Mouse (Mus musculus) CH12.LX (cell line): ENCODE results near the gene Olfr457. TPM values are rescaled to one million over a fixed set of nuclear protein-coding genes. Genes with fewer than 3 reads are reported as not detected.

Experiments used
- DNase-seq: peaks from one replicate; pipeline ENCODE4 v3.0.0-alpha.2; 2013; ENCODE audit errors: extremely low read depth
- H3K27ac ChIP-seq: 2 replicates; pipeline ENCODE4 v1.5.1; 2012; ENCODE audit warnings: low read depth, mild to moderate bottlenecking, control low read depth, moderate library complexity; ENCODE audit not compliant: insufficient read depth
- H3K27me3 ChIP-seq: replicated peaks from 2 replicates; pipeline ENCODE3; 2012; ENCODE audit warnings: inconsistent platforms
- H3K36me3 ChIP-seq, 2 experiments: replicated peaks in 1 of 2; 2 replicates each; pipeline versions ENCODE3 to v1.6.1; 2012; ENCODE audit warnings: inconsistent platforms in 1 of 2, low read length in 1 of 2, mild to moderate bottlenecking in 1 of 2, mixed read lengths in 1 of 2, moderate library complexity in 1 of 2; ENCODE audit not compliant: control insufficient read depth in 1 of 2, insufficient read depth in 1 of 2
- H3K4me1 ChIP-seq, 2 experiments: 2 replicates each; pipeline ENCODE4 v1.6.1; 2012; ENCODE audit warnings: inconsistent platforms in 1 of 2, moderate library complexity in 1 of 2; ENCODE audit not compliant: insufficient read depth in 2 of 2, control insufficient read depth in 1 of 2
- H3K4me2 ChIP-seq: 2 replicates; pipeline ENCODE4 v1.6.1; 2012; ENCODE audit warnings: low read depth, mild to moderate bottlenecking, control low read depth; ENCODE audit not compliant: poor library complexity, insufficient read depth, severe bottlenecking
- H3K4me3 ChIP-seq, 3 experiments: fragments of 150-350 bp in 1 of 3; sonication (generic) in 1 of 3; replicated peaks in 1 of 3; 2 replicates each; pipeline versions ENCODE3 to v1.5.1; 2011 to 2012; ENCODE audit warnings: low read depth in 2 of 3, low read length in 2 of 3, mild to moderate bottlenecking in 2 of 3, moderate library complexity in 2 of 3, control low read depth in 1 of 3, improper control_type of control experiment in 1 of 3, inconsistent platforms in 1 of 3, mixed read lengths in 1 of 3; ENCODE audit not compliant: poor library complexity in 1 of 3
- H3K79me2 ChIP-seq: replicated peaks from 2 replicates; pipeline ENCODE4 v1.6.1; 2012; ENCODE audit warnings: mild to moderate bottlenecking, moderate library complexity; ENCODE audit not compliant: control insufficient read depth, poor library complexity, insufficient read depth, severe bottlenecking; ENCODE audit errors: extremely low read depth
- H3K9ac ChIP-seq: 2 replicates; pipeline ENCODE4 v1.6.1; 2012; ENCODE audit warnings: low read depth, mild to moderate bottlenecking, control low read depth, moderate library complexity; ENCODE audit not compliant: insufficient read depth
- H3K9me3 ChIP-seq: replicated peaks from 2 replicates; pipeline ENCODE3; 2012; ENCODE audit warnings: low read length, inconsistent platforms, mixed read lengths
- BHLHE40 ChIP-seq: IDR thresholded peaks from 2 replicates; pipeline ENCODE4 v1.6.1; 2011; ENCODE audit warnings: mild to moderate bottlenecking, low read depth, low read length, improper control_type of control experiment
- CHD2 ChIP-seq: IDR thresholded peaks from 2 replicates; pipeline ENCODE4 v1.6.1; 2011; ENCODE audit warnings: low read length, improper control_type of control experiment
- CTCF ChIP-seq, 2 experiments: IDR thresholded peaks in 1 of 2; conservative IDR thresholded peaks in 1 of 2; 2 replicates each; pipeline ENCODE4 v1.5.1; 2011 to 2012; ENCODE audit warnings: low read depth in 2 of 2, low read length in 2 of 2, improper control_type of control experiment in 1 of 2, inconsistent platforms in 1 of 2, mild to moderate bottlenecking in 1 of 2, moderate library complexity in 1 of 2
- E2F4 ChIP-seq: IDR thresholded peaks from 2 replicates; pipeline ENCODE4 v1.6.1; 2011; ENCODE audit warnings: low read depth, low read length, improper control_type of control experiment; ENCODE audit not compliant: insufficient replicate concordance
- ELF1 ChIP-seq: IDR thresholded peaks from 2 replicates; pipeline ENCODE4 v1.6.1; 2014; ENCODE audit warnings: low read depth, mild to moderate bottlenecking, inconsistent platforms, low read length, improper control_type of control experiment
- EP300 ChIP-seq: IDR thresholded peaks from 2 replicates; pipeline ENCODE4 v1.6.1; 2011; ENCODE audit warnings: low read length, improper control_type of control experiment
- ETS1 ChIP-seq: conservative IDR thresholded peaks from 2 replicates; pipeline ENCODE4 v1.6.1; 2012; ENCODE audit warnings: low read depth, mild to moderate bottlenecking, inconsistent platforms, low read length, improper control_type of control experiment, moderate library complexity
- GABPA ChIP-seq: IDR thresholded peaks from 2 replicates; pipeline ENCODE4 v1.6.1; 2012; ENCODE audit warnings: low read depth, low read length, improper control_type of control experiment, inconsistent platforms; ENCODE audit not compliant: insufficient replicate concordance
- HCFC1 ChIP-seq: IDR thresholded peaks from 2 replicates; pipeline ENCODE4 v1.6.1; 2012; ENCODE audit warnings: low read depth, mild to moderate bottlenecking, inconsistent platforms, low read length, improper control_type of control experiment
- IRF4 ChIP-seq: IDR thresholded peaks from 2 replicates; pipeline ENCODE4 v1.6.1; 2014; ENCODE audit warnings: low read depth, mild to moderate bottlenecking, inconsistent platforms, low read length, improper control_type of control experiment
- JUN ChIP-seq: IDR thresholded peaks from 2 replicates; pipeline ENCODE4 v1.6.1; 2011; ENCODE audit warnings: low read depth, mild to moderate bottlenecking, low read length, improper control_type of control experiment, moderate library complexity; ENCODE audit not compliant: insufficient read depth
- KAT2A ChIP-seq: IDR thresholded peaks from 2 replicates; pipeline ENCODE4 v1.6.1; 2012; ENCODE audit warnings: low read length, improper control_type of control experiment, inconsistent platforms; ENCODE audit not compliant: insufficient replicate concordance
- MAFK ChIP-seq: IDR thresholded peaks from 2 replicates; pipeline ENCODE4 v1.6.1; 2011; ENCODE audit warnings: low read length, improper control_type of control experiment; ENCODE audit not compliant: insufficient replicate concordance
- MAX ChIP-seq: IDR thresholded peaks from 2 replicates; pipeline ENCODE4 v1.6.1; 2011; ENCODE audit warnings: low read length, improper control_type of control experiment
- MEF2A ChIP-seq: IDR thresholded peaks from 2 replicates; pipeline ENCODE4 v1.6.1; 2014; ENCODE audit warnings: low read depth, mild to moderate bottlenecking, inconsistent platforms, low read length, improper control_type of control experiment, borderline replicate concordance
- NELFE ChIP-seq: IDR thresholded peaks from 2 replicates; pipeline ENCODE4 v1.6.1; 2011; ENCODE audit warnings: low read depth, low read length, improper control_type of control experiment
- NRF1 ChIP-seq: IDR thresholded peaks from 2 replicates; pipeline ENCODE4 v1.6.1; 2014; ENCODE audit warnings: low read depth, mild to moderate bottlenecking, inconsistent platforms, low read length, improper control_type of control experiment, moderate library complexity
- POLR2A ChIP-seq: IDR thresholded peaks from 2 replicates; pipeline ENCODE4 v1.6.1; 2011; ENCODE audit warnings: low read depth, mild to moderate bottlenecking, improper control_type of control experiment, low read length
- POLR2AphosphoS2 ChIP-seq: IDR thresholded peaks from 2 replicates; pipeline ENCODE4 v1.6.1; 2011; ENCODE audit warnings: low read depth, low read length, improper control_type of control experiment
- RAD21 ChIP-seq: IDR thresholded peaks from 2 replicates; pipeline ENCODE4 v1.6.1; 2011; ENCODE audit warnings: low read depth, mild to moderate bottlenecking, low read length, improper control_type of control experiment, moderate library complexity
- RCOR1 ChIP-seq: conservative IDR thresholded peaks from 2 replicates; pipeline ENCODE4 v1.6.1; 2012; ENCODE audit warnings: low read depth, mild to moderate bottlenecking, inconsistent platforms, low read length, improper control_type of control experiment
- SMC3 ChIP-seq: IDR thresholded peaks from 2 replicates; pipeline ENCODE4 v1.6.1; 2011; ENCODE audit warnings: low read depth, low read length, improper control_type of control experiment
- TBP ChIP-seq: conservative IDR thresholded peaks from 2 replicates; pipeline ENCODE4 v1.6.1; 2011; ENCODE audit warnings: low read depth, low read length, improper control_type of control experiment
- USF2 ChIP-seq: conservative IDR thresholded peaks from 2 replicates; pipeline ENCODE4 v1.6.1; 2011; ENCODE audit warnings: low read depth, low read length, improper control_type of control experiment
- ZC3H11A ChIP-seq: IDR thresholded peaks from 2 replicates; pipeline ENCODE4 v1.6.1; 2012; ENCODE audit warnings: low read depth, mild to moderate bottlenecking, inconsistent platforms, low read length, improper control_type of control experiment
- ZKSCAN1 ChIP-seq: IDR thresholded peaks from 2 replicates; pipeline ENCODE4 v1.6.1; 2012; ENCODE audit warnings: low read depth, inconsistent platforms, low read length, improper control_type of control experiment, borderline replicate concordance
- ZMIZ1 ChIP-seq: IDR thresholded peaks from 2 replicates; pipeline ENCODE4 v1.6.1; 2012; ENCODE audit warnings: low read depth, mild to moderate bottlenecking, inconsistent platforms, low read length, improper control_type of control experiment
- ZNF384 ChIP-seq: IDR thresholded peaks from 2 replicates; pipeline ENCODE4 v1.6.1; 2012; ENCODE audit warnings: low read depth, low read length, improper control_type of control experiment, inconsistent platforms
- dilution Hi-C: fragments of 300-500 bp; cut with MboI; formaldehyde crosslinking; loops from 2 replicates; pipeline ENCODE4 v1.14.3; 2020; ENCODE audit warnings: low sequenced_read_pairs; ENCODE audit not compliant: extremely low pct_unique_long_range_greater_than_20kb, extremely low pct_ligation_motif_present
- in situ Hi-C: fragments of 300-500 bp; cut with MboI; formaldehyde crosslinking; loops from 3 replicates; pipeline ENCODE4 v1.14.3; 2019; ENCODE audit warnings: low sequenced_read_pairs, low pct_ligation_motif_present, low pct_unique_long_range_greater_than_20kb, mixed read lengths
- polyA plus RNA-seq: library from polyadenylated mRNA; unstranded; fragments of >175 nt; gene quantifications from 2 replicates; pipeline ENCODE4 v1.2.1, GENCODE M21; 2012; ENCODE audit warnings: low read depth; ENCODE audit not compliant: insufficient read length
- total RNA-seq, 2 experiments: library from RNA; depleted of rRNA; stranded (reverse); fragments of 300-350 nt in 1 of 2; fragments of >200 nt in 1 of 2; gene quantifications; 2 replicates each; pipeline ENCODE4 v1.2.3; 2012 to 2014

Gene Olfr457
- total and polyA plus RNA-seq, 3 experiments: not detected

- DNase-seq: no peak
- dilution Hi-C loops (no loop called here), in situ Hi-C loops (no loop called here)
- Histone ChIP-seq H3K27ac (no peak overlapping the region), H3K9ac (no peak overlapping the region), H3K9me3 (no peaks in the 10 kb centered on the region), H3K36me3 (no peaks in the 10 kb centered on the region), H3K27me3 (no peaks in the 10 kb centered on the region), H3K4me3 (no peak overlapping the region), H3K4me2 (no peak overlapping the region), H3K79me2 (no peaks in the 10 kb centered on the region), H3K4me1 (peaks cover 4 to 12% of the 10 kb centered on the region in 2 experiments; a peak in 2 of 4 replicates)
- TF ChIP-seq ETS1 (no peak), MEF2A (no peak), JUN (no peak), MAFK (no peak), ZKSCAN1 (no peak), USF2 (no peak), ZC3H11A (no peak), TBP (no peak), BHLHE40 (no peak), ZNF384 (no peak), RCOR1 (no peak), CHD2 (no peak), KAT2A (no peak), ELF1 (no peak), HCFC1 (no peak), POLR2AphosphoS2 (no peak), GABPA (no peak), CTCF (conservative IDR thresholded peaks at IDR 0.05 in 1 of 2, IDR thresholded peaks at IDR 0.05 in 1 of 2; ENCODE audit: low read depth in 2 of 2, low read length in 2 of 2) (no peak), MAX (no peak), RAD21 (no peak)
These were observed 49.8 kb downstream of the Olfr457 start for GRCm38 (mm10) chr6:42426337-42426736.

DNA sequence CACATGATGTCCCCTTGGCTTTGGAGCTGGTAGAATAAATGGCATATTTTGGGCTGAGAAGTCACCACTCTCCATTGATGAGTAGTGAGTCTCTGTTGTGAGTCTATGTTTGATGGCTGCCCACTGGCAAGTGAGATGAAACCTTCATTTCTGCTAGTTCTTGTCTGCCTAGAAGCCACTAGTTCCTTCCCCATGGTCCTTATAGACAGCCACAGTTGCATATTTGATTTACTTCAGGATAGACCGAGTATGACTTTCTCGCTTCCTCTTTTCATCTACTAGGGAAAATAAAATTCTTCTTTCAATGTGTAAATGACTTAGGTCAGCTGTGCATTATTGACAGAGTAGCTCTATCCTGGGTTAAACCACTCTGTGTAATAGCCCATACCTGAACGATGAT lies 51.7 kb downstream of the Olfr457 start:
- Histone ChIP-seq H3K9ac (no peak overlapping the region), H3K4me2 (no peak overlapping the region), H3K27ac (no peak overlapping the region), H3K9me3 (no peaks in the 10 kb centered on the region), H3K79me2 (no peaks in the 10 kb centered on the region), H3K27me3 (no peaks in the 10 kb centered on the region), H3K4me3 (no peak overlapping the region), H3K4me1 (peaks cover 4 to 15% of the 10 kb centered on the region in 2 experiments; a peak in 2 of 4 replicates), H3K36me3 (no peaks in the 10 kb centered on the region)
- in situ Hi-C loops: no loop called here
- dilution Hi-C loops: no loop called here
- no peak for DNase-seq
- TF ChIP-seq ZKSCAN1 (no peak), IRF4 (no peak), E2F4 (no peak), MAX (no peak), ZMIZ1 (no peak), POLR2A (no peak), NRF1 (no peak), ELF1 (no peak), MEF2A (no peak), SMC3 (no peak), NELFE (no peak), TBP (no peak), CTCF (conservative IDR thresholded peaks at IDR 0.05 in 1 of 2, IDR thresholded peaks at IDR 0.05 in 1 of 2; ENCODE audit: low read depth in 2 of 2, low read length in 2 of 2) (no peak), GABPA (no peak), EP300 (no peak), RCOR1 (no peak)
